Mouse (Mus musculus) ZHBTc4 (cell line): Measurements from ENCODE around the gene D430041D05Rik.

Experiments used
- DNase-seq: peaks from one replicate; pipeline ENCODE4 v3.0.0-alpha.2; 2011; ENCODE audit warnings: low read depth, low spot score

Gene D430041D05Rik

GRCm38 (mm10) chr2:104410963-104411545, at the start of gene D430041D05Rik:
D430041D05Rik (minus strand) TSS chr2:104411013.
- no peak for DNase-seq

- no peak for DNase-seq
Measured at GRCm38 (mm10) chr2:104460021-104460420, 49.2 kb upstream of the D430041D05Rik start.

DNA sequence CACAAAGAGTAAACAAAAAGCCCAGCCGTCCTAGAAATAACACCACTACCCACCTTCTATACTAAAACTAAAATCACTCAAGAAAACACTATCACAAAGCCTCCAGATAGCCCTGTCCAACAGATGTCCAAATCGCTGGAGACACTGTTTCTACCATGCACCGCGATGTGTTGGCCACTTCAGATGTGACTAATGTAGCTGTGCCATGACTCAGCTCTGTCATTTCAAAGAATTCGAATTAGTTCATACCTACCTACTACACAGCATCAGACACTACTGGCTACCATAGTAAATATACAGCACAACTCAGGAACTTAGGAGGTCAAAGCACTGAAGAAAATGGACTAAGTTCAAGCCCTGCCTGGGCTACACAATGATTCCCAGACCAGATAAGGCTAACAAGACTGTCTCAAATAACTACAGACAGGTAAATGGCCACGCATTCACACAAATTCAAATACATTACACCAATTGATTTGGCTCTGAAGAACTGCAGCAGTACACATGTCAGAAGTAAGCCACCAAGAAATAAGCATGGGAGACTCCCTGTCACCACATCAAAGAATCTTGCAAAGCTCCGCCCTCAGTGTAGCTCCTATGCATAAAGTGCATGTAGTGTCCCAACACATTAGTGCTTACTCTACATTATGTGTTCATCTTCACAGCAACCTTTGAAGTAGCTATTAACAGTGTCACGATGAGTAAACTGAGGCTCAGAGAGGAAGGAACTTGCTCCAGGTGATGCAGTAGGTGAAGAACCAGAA, 47.9 kb upstream of the D430041D05Rik start:
- no peak for DNase-seq

- DNase-seq = no peak
Measured at GRCm38 (mm10) chr2:104457106-104457505, 46.3 kb upstream of the D430041D05Rik start.

DNA sequence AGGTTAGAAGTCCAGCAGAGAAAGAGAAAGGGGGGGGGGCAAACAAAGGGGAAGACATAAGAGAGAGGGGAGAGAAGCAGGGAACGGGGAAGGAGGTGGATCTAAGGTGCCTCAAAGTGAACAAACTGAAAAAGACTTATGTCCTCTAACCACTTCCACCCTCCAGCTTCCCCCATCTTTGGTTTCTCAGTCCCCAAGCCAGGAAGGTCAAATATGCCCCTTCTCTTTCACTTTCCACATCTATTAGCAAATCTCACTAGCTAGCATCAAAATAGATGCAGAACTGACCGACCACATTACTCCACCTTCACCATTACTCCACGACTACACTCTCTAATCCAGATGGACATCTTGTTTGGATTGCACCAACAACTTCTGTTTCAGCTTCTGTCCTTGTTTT, 39.9 kb upstream of the D430041D05Rik start:
- DNase-seq = no peak

DNA sequence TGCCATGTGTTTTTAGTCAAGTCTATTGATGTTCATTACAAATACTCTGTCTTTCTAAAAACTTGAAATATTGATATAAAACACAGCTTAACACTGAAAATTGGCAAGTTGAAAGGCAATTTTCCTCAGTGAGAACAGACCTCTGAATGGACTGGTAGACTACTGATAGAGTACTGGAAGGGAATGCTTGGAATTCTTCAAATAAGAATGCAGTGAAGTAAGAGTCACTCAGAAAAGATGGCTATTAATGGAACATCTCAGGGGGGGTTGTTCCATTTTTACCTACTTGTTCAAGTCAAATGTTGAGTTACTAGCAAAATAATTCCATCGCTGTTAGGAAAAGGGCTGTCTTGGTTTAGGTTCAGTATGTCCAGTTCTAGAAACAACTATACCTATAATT, 38.4 kb upstream of the D430041D05Rik start:
- DNase-seq = no peak

- DNase-seq = no peak
Measured at GRCm38 (mm10) chr2:104448201-104448600, 37.4 kb upstream of the D430041D05Rik start.

- no peak for DNase-seq
Measured at GRCm38 (mm10) chr2:104446016-104446415, 35.2 kb upstream of the D430041D05Rik start.

DNA sequence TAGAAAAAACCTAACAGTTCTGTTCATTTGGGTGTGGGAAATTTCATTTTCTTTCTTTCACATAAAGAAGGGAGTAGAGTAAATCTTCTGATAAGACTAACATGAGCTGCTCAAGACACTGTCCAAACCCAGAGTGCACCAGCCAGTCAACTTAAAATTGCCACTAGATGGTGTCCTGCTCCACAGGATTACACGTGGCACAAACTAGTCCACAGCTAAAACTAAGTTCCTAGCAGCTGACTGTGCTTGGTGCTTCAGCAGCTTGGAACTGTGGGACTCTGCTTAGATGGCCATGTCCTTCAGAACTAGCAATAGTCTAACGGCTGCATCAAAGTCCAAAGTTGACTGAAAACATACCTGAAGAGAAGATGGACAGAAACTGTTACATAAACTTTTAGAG, 34.0 kb upstream of the D430041D05Rik start:
- peak; percentile 74 for DNase-seq

DNA sequence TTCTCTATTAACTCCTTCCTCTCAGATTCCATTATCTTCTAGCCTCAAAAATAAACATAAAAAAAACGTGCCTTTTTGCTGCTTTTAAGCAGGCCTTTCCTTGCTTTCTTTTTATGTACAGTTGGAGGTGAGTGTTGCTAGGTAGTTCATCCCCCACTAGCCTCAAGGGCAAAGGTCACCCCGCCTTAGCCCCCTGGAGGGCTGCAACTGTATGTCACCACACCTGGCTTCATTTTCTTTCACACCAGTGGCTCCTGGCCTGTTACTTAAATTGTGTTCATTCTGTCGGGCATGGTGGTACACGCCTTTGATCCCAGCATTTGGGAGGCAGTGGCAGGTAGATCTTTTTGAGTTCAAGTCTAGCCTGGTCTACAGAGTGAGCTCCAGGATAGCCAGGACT, 31.5 kb upstream of the D430041D05Rik start:
- peak; percentile 60 for DNase-seq

DNA sequence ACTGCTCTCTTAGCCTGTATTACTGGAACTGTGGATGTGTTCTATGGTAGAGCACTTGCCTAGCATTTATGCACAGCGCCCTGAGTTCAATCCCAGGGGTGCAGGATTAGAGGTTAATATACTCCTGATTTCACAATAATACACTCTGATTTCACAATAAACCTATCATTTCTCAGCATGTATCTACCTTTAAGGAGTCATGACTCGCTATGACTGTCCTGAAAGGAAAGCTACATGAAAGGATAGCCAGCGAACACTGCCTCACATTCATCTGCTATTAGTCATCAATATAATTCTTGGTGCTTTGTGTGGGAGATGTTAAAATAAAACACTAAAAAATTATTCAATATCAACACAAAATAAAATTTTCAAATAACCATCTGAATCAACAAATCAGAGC, 25.4 kb upstream of the D430041D05Rik start:
- no peak for DNase-seq

DNA sequence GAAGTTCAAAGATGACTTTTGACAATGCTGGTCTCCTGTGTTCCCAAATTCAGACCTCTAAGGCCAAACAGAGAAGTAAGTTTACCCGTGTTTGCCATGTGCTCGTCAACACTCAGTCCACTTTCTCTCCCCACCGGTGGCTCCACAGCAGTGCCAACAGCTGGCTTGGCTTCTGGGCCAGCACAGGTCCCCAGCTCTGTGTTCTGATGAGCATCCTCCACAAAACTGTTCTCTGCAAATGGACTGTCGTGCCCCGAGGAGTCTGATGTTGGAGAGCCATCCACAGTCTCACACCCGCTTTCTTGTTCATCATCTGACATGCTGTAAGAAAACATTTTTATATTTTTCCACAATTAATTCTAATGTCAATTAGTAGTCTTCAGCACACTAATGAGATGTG, 20.3 kb upstream of the D430041D05Rik start:
- no peak for DNase-seq

DNA sequence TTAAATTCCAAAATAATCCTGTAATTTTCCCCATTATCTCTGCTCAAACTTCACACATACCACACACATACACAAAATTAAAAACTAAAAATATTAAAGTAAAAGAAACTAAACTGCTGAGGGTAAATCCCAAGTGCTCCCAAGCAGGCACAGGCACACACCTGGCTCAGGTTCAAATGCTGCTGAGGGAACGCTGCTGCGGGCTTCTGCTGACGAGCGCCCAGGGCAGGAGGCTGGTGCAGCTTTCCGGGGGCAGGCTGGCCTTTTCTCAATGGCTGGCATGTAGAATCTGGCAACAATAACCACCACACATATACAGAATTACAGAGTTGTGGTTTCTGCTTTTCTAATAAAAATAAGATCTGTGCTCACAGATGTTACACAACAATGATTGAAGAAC, 19.8 kb upstream of the D430041D05Rik start:
- no peak for DNase-seq

DNA sequence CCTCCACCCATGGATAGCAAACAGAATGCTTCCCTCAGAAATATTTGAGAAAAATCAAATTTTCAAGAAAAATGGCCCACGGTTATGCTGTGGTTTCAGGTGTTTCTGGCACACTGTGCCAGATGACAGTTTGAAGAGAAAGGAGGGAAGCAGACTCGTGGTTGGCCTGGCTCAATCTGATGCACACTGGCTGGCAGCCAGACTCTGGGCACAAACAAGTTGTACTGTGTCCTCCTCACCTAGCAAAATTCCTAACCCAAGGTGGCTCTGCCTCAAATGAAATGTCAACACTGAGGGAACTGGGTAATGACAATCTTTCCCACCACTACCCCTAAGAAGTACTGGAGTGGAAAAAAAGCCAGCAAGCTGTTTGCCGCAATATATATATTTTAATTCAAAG, 15.3 kb upstream of the D430041D05Rik start:
- DNase-seq = no peak

DNA sequence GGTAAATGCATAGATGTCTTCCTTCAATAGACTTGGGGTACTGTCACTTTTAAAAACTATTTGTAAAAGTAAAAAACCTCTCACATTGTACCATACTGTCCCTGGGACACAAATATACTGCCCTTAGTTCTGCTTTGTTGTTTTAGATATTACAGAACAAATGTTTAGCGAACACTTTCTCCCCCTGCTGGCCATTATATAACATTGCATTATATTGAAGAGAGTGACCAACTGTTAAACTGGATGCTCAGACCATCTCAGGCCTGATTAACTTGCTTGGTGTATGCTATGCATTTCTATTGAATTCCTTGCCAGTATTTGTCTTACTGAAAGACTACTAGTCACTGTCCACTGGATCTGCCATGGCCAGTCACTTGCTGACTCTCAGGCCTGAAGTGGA, 11.4 kb upstream of the D430041D05Rik start:
- peak; percentile 65 for DNase-seq

DNA sequence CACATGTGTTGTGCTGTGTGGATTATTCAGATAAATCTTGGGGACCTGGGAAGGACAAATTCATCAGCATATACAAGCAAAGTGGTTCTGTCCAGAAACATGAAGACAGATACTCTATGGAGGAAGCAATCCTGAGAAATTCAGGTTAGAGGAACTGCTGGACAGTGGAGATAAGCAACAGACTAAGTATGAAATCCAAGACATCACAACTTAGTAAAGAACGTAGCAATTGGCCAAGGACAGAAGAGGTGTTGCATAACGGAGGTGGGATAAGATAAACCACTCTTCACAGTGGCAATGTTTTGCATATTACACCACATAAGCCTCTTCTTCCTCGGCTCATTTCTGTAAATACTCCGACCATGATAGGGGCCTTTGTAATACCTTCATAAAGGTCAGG, 10.0 kb upstream of the D430041D05Rik start:
- no peak for DNase-seq

- DNase-seq = peak; percentile 16
Measured at GRCm38 (mm10) chr2:104419999-104420398, 9.2 kb upstream of the D430041D05Rik start.

GRCm38 (mm10) chr2:104419411-104419810, 8.6 kb upstream of the D430041D05Rik start:
- peak; percentile 14 for DNase-seq

DNA sequence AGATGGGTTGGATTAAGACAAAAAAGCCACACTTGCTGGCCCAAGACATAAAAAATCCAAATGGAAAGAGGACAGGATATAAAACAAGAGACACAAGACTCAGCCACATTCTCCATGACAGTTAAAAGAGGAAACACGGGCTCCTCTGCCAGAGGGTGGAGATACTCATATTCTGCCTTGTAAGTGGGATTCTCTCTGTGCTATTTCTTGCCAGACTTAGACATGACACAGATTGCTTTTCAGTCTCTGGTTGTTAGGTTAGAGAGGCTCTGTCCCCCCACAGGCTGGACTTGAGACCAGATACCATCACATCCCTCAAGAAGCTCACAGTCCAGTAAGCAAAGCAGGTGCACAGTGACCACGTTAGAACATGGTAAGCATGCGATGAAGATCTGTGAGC, 2.2 kb upstream of the D430041D05Rik start:
- no peak for DNase-seq

DNA sequence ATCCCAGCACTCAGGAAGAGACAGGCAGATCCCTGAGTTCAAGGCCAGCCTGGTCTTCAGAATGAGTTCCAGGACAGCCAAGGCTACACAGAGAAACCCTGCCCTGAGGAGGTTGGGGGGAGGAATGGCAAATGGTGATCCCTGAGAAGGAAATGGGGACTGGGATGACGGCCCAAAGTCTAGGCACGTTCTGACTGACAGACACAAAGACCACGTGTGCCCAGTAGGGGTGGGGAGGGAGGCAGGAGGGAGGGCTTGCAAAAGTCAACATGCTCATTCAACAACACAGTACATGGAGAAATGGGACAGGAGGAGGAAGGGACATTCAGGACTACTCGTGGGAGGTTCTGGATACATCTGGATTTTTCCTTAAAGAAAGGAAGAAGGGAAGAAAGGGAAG, 1.7 kb upstream of the D430041D05Rik start:
- no peak for DNase-seq

DNA sequence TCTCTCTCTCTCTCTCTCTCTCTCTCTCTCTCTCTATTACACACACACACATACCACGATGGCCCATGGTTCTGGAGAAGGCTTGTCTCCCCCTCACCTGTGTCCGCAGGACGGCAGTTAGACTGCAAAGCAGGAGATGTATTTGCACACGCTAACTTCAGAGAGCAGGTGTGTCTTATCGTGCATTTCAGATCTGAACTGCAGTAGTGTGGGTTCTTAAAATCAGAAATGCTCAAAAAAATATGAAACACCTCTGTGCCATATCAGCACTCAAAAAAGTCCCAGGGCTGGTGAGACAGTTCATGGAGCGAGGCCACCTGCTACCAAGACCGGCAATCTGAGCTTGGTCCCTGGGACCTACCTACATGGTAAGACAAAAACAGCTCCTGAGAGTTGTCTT, 993 bp upstream of the D430041D05Rik start:
- DNase-seq = no peak

GRCm38 (mm10) chr2:104409851-104410821, 677 bp downstream of the D430041D05Rik start:
- peak; percentile 73 for DNase-seq
